Mouse (Mus musculus): ENCODE data around the gene Bub1b.

Bub1b gene

GRCm38 (mm10) chr2:118664975-118665516 lies 67.0 kb downstream of the Bub1b start:
- DNase-seq (ENCODE audit: low read depth, low spot score), result no peak

- DNase-seq (ENCODE audit: low read depth, low spot score), result no peak
Measured at GRCm38 (mm10) chr2:118665616-118666015, 67.6 kb downstream of the Bub1b start.

- no peak for DNase-seq (ENCODE audit: low read depth, low spot score)
Measured at GRCm38 (mm10) chr2:118667181-118667580, 69.2 kb downstream of the Bub1b start.

GRCm38 (mm10) chr2:118669245-118669644 lies 71.2 kb downstream of the Bub1b start:
- peak; percentile 90 for DNase-seq (ENCODE audit: low read depth, low spot score)

GRCm38 (mm10) chr2:118669785-118670184 lies 71.8 kb downstream of the Bub1b start:
- DNase-seq (ENCODE audit: low read depth, low spot score), result peak; percentile 94

GRCm38 (mm10) chr2:118671728-118672127 lies 73.7 kb downstream of the Bub1b start:
- DNase-seq (ENCODE audit: low read depth, low spot score), result peak; percentile 41

- DNase-seq (ENCODE audit: low read depth, low spot score), result no peak
Measured at GRCm38 (mm10) chr2:118673686-118674465, 75.9 kb downstream of the Bub1b start.

GRCm38 (mm10) chr2:118674500-118674899 lies 76.5 kb downstream of the Bub1b start:
- DNase-seq (ENCODE audit: low read depth, low spot score), result no peak

GRCm38 (mm10) chr2:118676839-118677741 lies 79.1 kb downstream of the Bub1b start:
- DNase-seq (ENCODE audit: low read depth, low spot score), result no peak

- no peak for DNase-seq (ENCODE audit: low read depth, low spot score)
Measured at GRCm38 (mm10) chr2:118677817-118678216, 79.8 kb downstream of the Bub1b start.

GRCm38 (mm10) chr2:118679577-118679976 lies 81.6 kb downstream of the Bub1b start:
- no peak for DNase-seq (ENCODE audit: low read depth, low spot score)

- DNase-seq (ENCODE audit: low read depth, low spot score), result no peak
Measured at GRCm38 (mm10) chr2:118680926-118681325, 82.9 kb downstream of the Bub1b start.

GRCm38 (mm10) chr2:118682544-118683260 lies 84.7 kb downstream of the Bub1b start:
- DNase-seq (ENCODE audit: low read depth, low spot score), result peak; percentile 67

- no peak for DNase-seq (ENCODE audit: low read depth, low spot score)
Measured at GRCm38 (mm10) chr2:118685088-118685487, 87.1 kb downstream of the Bub1b start.

GRCm38 (mm10) chr2:118686693-118687092 lies 88.7 kb downstream of the Bub1b start:
- DNase-seq (ENCODE audit: low read depth, low spot score), result no peak

- no peak for DNase-seq (ENCODE audit: low read depth, low spot score)
Measured at GRCm38 (mm10) chr2:118687791-118688190, 89.8 kb downstream of the Bub1b start.

- DNase-seq (ENCODE audit: low read depth, low spot score), result no peak
Measured at GRCm38 (mm10) chr2:118689875-118690274, 91.9 kb downstream of the Bub1b start.

Measured in 3T3-L1 (cell line).